Mouse (Mus musculus) hindbrain, embryonic 11.5 days (tissue): ENCODE data around the gene Chgb. TPM values are rescaled to one million over a fixed set of nuclear protein-coding genes. Genes with fewer than 3 reads are reported as not detected.
A peak's percentile ranks its signal among the peaks of the same experiment; 100 is the strongest.

ENCODE experiments used
- ATAC-seq: fragments of 200-750 bp; cut with Nextera tagmentation; 2 replicates; pipeline ENCODE4 v1.8.0; 2017; ENCODE audit warnings: mild to moderate bottlenecking, moderate TSS enrichment, moderate library complexity; ENCODE audit not compliant: low FRiP score
- DNase-seq: peaks from one replicate; pipeline ENCODE4 v3.0.0-alpha.2; 2015; ENCODE audit warnings: low spot score
- H3K27ac ChIP-seq: fragments of 300-500 bp; sonication (generic); 2 replicates; pipeline ENCODE4 v1.5.1; 2014; ENCODE audit warnings: mild to moderate bottlenecking, low read depth, low read length
- H3K27me3 ChIP-seq: fragments of 300-500 bp; sonication (generic); 2 replicates; pipeline ENCODE4 v1.6.1; 2014; ENCODE audit warnings: mild to moderate bottlenecking, low read length, moderate library complexity, mixed read lengths; ENCODE audit not compliant: control insufficient read depth, insufficient read depth
- H3K36me3 ChIP-seq: fragments of 300-500 bp; sonication (generic); 2 replicates; pipeline ENCODE4 v1.6.1; 2014; ENCODE audit warnings: mild to moderate bottlenecking, low read length, moderate library complexity, mixed read lengths; ENCODE audit not compliant: control insufficient read depth, insufficient read depth
- H3K4me1 ChIP-seq: fragments of 300-500 bp; sonication (generic); replicated peaks from 2 replicates; pipeline ENCODE4 v1.6.1; 2014; ENCODE audit warnings: low read length, mixed read lengths; ENCODE audit not compliant: control insufficient read depth, insufficient read depth
- H3K4me2 ChIP-seq: fragments of 300-500 bp; sonication (generic); replicated peaks from 2 replicates; pipeline ENCODE4 v1.6.1; 2014; ENCODE audit warnings: mild to moderate bottlenecking, low read depth, low read length
- H3K4me3 ChIP-seq: fragments of 300-500 bp; sonication (generic); 2 replicates; pipeline ENCODE4 v1.5.1; 2014; ENCODE audit warnings: low read depth, low read length
- H3K9ac ChIP-seq: fragments of 300-500 bp; sonication (generic); 2 replicates; pipeline ENCODE4 v1.6.1; 2014; ENCODE audit warnings: low read depth, low read length
- H3K9me3 ChIP-seq: fragments of 300-500 bp; sonication (generic); 2 replicates; pipeline ENCODE4 v1.6.1; 2016; ENCODE audit warnings: low read length; ENCODE audit not compliant: control insufficient read depth
- WGBS: fragments of 180-500 bp; shearing (Covaris S2); extraction: QIAGEN DNeasy Blood & Tissue Kit; methylation state at CpG from one replicate; pipeline ENCODE4 v1.1.7; 2014; 5-methylcytosine and 5-hydroxymethylcytosine counted together
- polyA plus RNA-seq: library from polyadenylated mRNA; unstranded; fragments of >200 nt; fragmentation: Nextera tagmentation; extraction: Ambion mirVana; gene quantifications from 2 replicates; pipeline ENCODE4 v1.2.1, GENCODE M21; 2014

Chgb gene
- polyA plus RNA-seq, 1 experiment from 2014 or later = 27.5 TPM

DNA sequence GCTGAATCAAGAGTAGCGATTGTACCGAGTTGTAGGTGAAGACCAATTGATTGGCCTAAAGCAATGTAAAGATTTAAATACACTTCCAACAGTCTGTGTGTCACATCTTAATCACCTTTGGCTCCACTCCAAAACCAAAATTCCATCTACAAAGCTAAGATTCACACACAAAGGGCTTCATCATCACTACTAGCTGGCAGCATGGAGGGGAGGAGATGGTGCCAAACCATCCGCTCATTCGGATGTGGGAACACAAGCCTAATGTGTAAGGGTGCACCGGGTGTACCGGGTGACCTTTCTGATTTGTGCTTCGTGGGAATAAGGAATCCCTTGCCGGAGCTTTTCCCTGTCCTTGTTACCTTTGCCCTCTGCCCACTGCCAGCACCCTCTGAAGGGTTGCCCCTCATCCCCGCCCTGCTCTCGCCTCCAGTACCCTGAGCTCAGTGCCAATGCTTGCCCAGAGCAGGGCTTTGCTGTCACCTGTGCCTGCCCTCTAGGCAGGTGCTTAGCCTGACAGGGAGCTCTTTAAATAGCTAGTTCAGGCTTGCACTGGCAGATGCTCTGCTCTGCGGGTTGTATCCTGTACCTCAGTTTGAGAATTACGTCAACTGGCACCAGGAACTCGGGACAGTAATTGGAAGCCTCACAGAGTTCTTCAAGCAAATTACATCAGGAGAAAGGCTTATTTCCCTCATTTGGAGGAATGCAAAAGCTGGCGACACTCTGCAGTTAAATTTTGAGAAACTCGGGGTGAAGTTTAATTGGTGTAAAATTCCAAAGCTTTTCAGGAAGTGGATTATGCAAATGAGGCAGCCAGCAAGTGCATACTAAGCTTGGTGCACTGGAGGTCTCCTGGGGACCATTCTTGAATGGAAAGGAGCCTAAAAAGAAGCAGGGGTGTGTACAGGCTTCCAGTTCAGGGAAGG is 29.7 kb upstream of the Chgb start:
- WGBS = 76% methylated on average over 15 of the region's 15 CpGs
- Histone ChIP-seq H3K9ac (no peak overlapping the region), H3K4me3 (no peak overlapping the region), H3K36me3 (no peaks in the 10 kb centered on the region), H3K4me1 (no peaks in the 10 kb centered on the region), H3K4me2 (no peak overlapping the region), H3K9me3 (no peaks in the 10 kb centered on the region), H3K27me3 (no peaks in the 10 kb centered on the region), H3K27ac (no peak overlapping the region)
- no peak for DNase-seq
- no peak for ATAC-seq

DNA sequence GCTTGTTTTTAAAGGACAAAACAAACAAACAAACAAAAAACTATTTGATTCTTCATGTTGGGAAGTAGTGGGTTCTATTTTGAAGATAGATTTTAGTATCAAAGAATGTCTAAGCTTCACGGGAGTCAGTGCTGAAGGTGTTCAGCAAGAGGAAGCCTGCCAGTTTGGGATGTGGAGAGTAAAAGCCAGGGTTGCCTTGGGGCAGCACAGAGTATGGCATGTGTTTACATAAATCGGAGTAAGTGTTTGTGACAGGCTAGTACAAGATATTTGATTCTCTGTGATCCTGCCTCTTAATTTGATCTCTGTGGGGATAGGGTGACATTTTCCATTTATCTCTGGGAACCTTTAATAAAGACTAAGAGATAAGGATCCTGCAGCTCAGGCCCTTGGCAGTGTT is 28.7 kb upstream of the Chgb start:
- Histone ChIP-seq H3K4me2 (no peak overlapping the region), H3K36me3 (no peaks in the 10 kb centered on the region), H3K27ac (no peak overlapping the region), H3K27me3 (no peaks in the 10 kb centered on the region), H3K4me1 (no peaks in the 10 kb centered on the region), H3K9me3 (no peaks in the 10 kb centered on the region), H3K4me3 (no peak overlapping the region), H3K9ac (no peak overlapping the region)
- ATAC-seq (no peak), DNase-seq (no peak)
- WGBS = 93% methylated on average over 2 of the region's 2 CpGs

DNA sequence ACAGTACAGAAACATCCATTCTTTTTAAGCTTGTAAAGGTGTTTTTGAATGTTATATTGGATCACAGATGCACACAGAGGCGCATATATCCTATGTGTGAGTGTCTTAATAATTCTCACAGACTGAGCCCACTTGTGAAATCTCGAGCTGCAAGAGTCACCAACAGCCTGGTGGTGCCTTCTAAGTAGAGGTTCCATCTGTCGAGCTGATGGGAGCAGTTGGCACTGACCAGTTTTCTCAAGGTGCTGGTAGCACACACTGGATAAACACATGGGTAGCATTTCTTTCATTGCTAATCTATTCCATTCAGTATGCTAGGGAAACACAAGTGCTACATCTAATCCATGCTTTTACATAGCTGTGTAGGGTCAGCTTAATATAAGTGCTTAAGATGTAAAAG is 27.9 kb upstream of the Chgb start:
- 85% methylated on average over 3 of the region's 3 CpGs for WGBS
- Histone ChIP-seq H3K4me1 (no peaks in the 10 kb centered on the region), H3K27me3 (no peaks in the 10 kb centered on the region), H3K36me3 (no peaks in the 10 kb centered on the region), H3K4me2 (no peak overlapping the region), H3K27ac (no peak overlapping the region), H3K9me3 (no peaks in the 10 kb centered on the region), H3K9ac (no peak overlapping the region), H3K4me3 (no peak overlapping the region)
- DNase-seq = no peak
- ATAC-seq = no peak

DNA sequence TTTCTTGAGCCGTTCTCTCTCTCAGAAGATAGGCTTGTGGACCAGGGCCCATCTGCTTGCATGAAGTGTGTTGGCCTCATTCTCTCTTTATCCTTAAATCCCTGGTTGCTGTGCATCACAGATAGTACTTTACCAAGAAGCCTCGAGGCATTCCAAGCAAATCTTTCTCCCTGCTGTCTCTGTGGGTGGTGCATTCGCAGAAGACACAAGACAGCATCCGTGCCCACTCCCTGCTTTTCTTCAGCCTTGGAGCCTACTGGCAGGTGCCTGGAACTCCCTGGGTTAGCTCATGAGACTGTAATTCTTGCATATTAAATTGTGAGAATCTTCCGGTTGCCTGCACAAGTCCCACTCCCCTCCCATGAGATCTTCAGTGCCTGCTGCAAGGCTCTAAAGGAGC is 23.2 kb upstream of the Chgb start:
- H3K4me2 ChIP-seq = no peak overlapping the region
- DNase-seq (no peak), ATAC-seq (no peak)
- no peak overlapping the region for H3K27ac ChIP-seq
- H3K9ac ChIP-seq = no peak overlapping the region
- no peaks in the 10 kb centered on the region for H3K9me3 ChIP-seq
- H3K4me1 ChIP-seq = no peaks in the 10 kb centered on the region
- H3K27me3 ChIP-seq = no peaks in the 10 kb centered on the region
- H3K36me3 ChIP-seq = no peaks in the 10 kb centered on the region
- no peak overlapping the region for H3K4me3 ChIP-seq
- 70% methylated on average over 5 of the region's 5 CpGs for WGBS

DNA sequence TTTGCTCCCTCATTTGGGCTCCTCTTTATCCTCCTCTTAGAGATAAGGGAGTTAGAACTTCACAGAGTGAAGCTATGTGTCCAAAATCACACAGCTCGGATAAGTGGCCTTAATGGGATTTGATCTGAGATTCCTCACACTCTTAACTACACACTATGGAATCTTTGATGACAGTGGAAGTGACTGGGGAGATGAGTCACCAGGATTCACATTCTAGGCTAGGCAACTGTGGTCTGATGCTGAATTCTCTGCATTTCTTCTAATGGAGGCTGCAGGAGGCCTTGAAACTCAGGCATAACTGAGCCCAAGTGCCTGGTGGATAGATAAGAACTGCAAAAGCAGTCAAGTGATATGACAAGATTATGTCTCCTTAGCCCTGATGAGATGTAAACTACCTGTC is 10.3 kb upstream of the Chgb start:
- Histone ChIP-seq H3K4me3 (no peak overlapping the region), H3K4me2 (no peak overlapping the region), H3K36me3 (no peaks in the 10 kb centered on the region), H3K9ac (no peak overlapping the region), H3K4me1 (no peaks in the 10 kb centered on the region), H3K27ac (no peak overlapping the region), H3K9me3 (no peaks in the 10 kb centered on the region), H3K27me3 (no peaks in the 10 kb centered on the region)
- 81% methylated on average over 1 of the region's 1 CpGs for WGBS
- no peak for ATAC-seq
- no peak for DNase-seq

DNA sequence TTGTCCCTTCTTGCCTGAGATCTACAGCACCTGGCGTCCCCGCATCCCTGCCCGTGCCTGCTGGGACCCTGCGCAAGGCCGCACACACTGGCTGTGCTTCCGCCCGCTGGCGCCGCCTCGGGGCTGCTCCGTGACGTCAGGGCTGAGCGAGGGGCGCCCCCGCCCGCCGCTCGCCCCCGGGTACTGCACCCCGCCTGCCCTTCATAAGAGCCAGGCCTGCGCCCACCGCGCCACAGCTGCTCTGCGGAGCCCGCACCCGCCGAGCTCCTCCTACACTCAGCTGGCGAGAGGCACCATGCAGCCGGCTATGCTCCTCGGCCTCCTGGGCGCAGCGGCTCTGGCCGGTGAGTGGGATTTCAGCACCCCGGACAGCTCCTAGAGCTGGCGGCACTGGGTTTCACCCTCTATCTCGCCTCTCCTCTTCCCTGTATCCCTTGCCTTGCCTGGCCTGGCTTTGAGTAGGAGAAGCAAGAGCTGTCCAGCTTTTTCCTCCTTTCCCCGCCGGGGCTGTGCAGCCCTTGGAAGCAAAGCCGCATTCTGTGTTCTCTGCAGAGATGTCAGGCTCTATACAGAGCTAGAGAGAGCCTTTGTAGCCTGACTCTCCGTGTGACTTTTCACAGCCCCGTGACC is 476 bp downstream of the Chgb start:
- Histone ChIP-seq H3K4me2 (peak overlapping the region; percentile 73), H3K4me1 (no peaks in the 10 kb centered on the region; the same call in 1 of the 2 replicates), H3K4me3 (peak overlapping the region; percentile 42), H3K27me3 (no peaks in the 10 kb centered on the region), H3K9me3 (no peaks in the 10 kb centered on the region), H3K9ac (peak overlapping the region; percentile 69), H3K36me3 (no peaks in the 10 kb centered on the region), H3K27ac (peak overlapping the region; percentile 94)
- peak; percentile 98 for ATAC-seq
- WGBS = under 1% methylated on average over 40 of the region's 41 CpGs
- DNase-seq = peak; percentile 93

DNA sequence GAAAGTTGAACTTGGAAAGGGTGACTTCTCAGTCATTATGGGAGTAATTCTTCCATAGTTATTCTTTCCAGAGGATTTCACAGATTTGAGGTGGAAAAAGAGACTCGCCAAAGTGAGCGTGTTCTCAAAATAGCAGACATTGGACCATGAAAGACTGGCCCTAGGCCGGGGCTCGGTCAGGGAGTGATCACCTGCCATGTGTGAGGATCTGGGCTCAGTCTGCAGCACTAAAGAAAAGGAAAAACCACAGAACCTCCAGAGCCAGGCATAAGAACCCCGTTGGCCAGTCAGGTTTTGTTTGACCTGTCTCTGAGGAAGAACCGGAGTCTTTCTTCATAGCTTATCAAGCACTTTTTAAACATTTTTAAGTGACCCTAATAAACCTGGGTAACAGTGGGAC is 3.0 kb downstream of the Chgb start:
- Histone ChIP-seq H3K36me3 (no peaks in the 10 kb centered on the region), H3K27ac (no peak overlapping the region), H3K9ac (no peak overlapping the region), H3K4me3 (no peak overlapping the region), H3K9me3 (no peaks in the 10 kb centered on the region), H3K4me1 (no peaks in the 10 kb centered on the region; the same call in 1 of the 2 replicates), H3K27me3 (no peaks in the 10 kb centered on the region), H3K4me2 (no peak overlapping the region)
- DNase-seq (no peak), ATAC-seq (no peak)
- 83% methylated on average over 6 of the region's 6 CpGs for WGBS

DNA sequence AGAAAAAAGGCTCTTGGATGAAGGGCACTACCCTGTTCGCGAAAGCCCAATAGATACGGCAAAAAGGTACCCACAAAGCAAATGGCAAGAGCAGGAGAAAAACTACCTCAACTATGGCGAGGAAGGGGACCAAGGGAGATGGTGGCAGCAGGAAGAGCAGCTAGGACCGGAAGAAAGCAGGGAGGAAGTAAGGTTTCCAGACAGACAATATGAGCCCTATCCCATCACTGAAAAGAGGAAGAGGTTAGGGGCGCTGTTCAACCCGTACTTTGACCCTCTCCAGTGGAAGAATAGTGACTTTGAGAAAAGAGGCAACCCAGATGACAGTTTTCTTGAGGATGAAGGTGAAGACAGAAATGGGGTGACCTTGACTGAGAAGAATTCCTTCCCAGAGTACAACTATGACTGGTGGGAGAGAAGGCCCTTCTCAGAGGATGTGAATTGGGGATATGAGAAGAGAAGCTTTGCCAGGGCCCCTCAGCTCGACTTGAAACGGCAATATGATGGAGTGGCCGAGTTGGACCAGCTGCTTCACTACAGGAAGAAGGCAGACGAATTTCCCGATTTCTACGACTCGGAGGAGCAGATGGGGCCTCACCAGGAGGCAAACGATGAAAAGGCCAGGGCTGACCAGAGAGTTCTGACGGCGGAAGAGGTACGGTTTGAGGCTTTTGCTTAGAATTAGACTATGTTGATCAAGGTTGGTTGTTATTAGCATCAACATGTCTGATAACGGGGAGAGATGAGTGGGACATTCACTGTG is 12.5 kb downstream of the Chgb start:
- Histone ChIP-seq H3K4me1 (no peaks in the 10 kb centered on the region), H3K9me3 (no peaks in the 10 kb centered on the region), H3K36me3 (no peaks in the 10 kb centered on the region), H3K27ac (no peak overlapping the region), H3K4me3 (no peak overlapping the region), H3K9ac (no peak overlapping the region), H3K27me3 (no peaks in the 10 kb centered on the region), H3K4me2 (no peak overlapping the region)
- no peak for ATAC-seq
- DNase-seq = no peak
- WGBS = 88% methylated on average over 19 of the region's 19 CpGs
